Mouse (Mus musculus): ENCODE measurements around the gene Tmem72. TPM values are rescaled to one million over a fixed set of nuclear protein-coding genes. Genes with fewer than 3 reads are reported as not detected.

Tmem72 gene
- polyA plus RNA-seq, 1 experiment from 2014 or later: 0.09 TPM

DNA sequence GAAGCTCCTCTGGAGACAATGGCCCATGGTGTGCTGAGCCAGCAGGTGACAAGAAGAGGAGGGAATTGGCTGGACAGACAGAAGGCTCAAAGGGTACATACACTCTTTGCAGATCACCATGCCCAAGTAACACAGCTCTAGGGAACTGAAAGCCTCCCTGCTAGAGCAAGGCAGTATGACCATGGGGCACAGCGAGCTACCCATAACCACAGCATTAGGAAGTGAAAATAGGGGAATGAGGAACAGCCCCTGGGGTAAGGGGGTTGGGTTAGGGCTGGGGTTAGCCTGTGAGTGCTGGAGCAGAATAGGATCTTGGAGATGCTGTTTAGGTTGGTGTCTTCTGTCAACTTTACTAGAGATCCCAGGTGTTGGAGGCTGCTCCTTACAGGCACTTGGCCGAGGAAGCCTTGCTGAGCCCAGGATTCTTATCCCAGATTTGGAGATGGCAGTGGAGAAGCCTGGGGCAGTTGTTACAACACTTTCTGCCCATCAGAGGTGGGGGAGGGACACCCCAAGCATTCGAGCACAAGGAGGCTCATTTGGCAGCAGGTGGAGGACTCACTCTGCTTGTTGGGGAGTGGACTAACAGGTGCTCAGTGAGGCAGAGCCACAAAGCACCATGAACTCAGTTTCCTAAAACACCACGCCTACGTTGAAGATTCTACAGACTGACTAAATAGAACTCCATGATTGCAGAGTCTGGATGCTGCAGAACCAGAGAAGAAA, 37.0 kb downstream of the Tmem72 start:
- no peaks in the 10 kb centered on the region for H3K9me3 ChIP-seq (ENCODE audit: control insufficient read depth, low read length)

GRCm38 (mm10) chr6:116677321-116677720, 39.4 kb downstream of the Tmem72 start:
- no peaks in the 10 kb centered on the region for H3K9me3 ChIP-seq (ENCODE audit: control insufficient read depth, low read length)
- ATAC-seq (ENCODE audit: insufficient number of reproducible peaks, insufficient read depth, low FRiP score, low read depth): no peak
- WGBS: 63% methylated on average over 6 of the region's 6 CpGs
- H3K4me1 ChIP-seq (ENCODE audit: control insufficient read depth in 2 of 2, insufficient read depth in 2 of 2, low read length in 2 of 2): peaks cover 23 to 24% of the 10 kb centered on the region in 2 experiments
- H3K27ac ChIP-seq (replicated peaks in 1 of 2; ENCODE audit: control insufficient read depth in 1 of 2, insufficient read depth in 1 of 2, low read depth in 2 of 2, low read length in 2 of 2): no peak overlapping the region
- no peaks in the 10 kb centered on the region for H3K27me3 ChIP-seq (ENCODE audit: control insufficient read depth, insufficient read depth, low read length)
- H3K9ac ChIP-seq (ENCODE audit: low read length): no peak overlapping the region
- no peaks in the 10 kb centered on the region for H3K36me3 ChIP-seq (ENCODE audit: control insufficient read depth, insufficient read depth, low read length)
- H3K4me3 ChIP-seq (ENCODE audit: control insufficient read depth in 1 of 2, insufficient read depth in 1 of 2, low read depth in 1 of 2, low read length in 2 of 2): no peak overlapping the region
- H3K4me2 ChIP-seq (ENCODE audit: low read length): no peak overlapping the region

More for the DNA sequence above, 37.0 kb downstream of the Tmem72 start:
- H3K4me2 ChIP-seq (ENCODE audit: low read length): no peak overlapping the region
- no peaks in the 10 kb centered on the region for H3K36me3 ChIP-seq (ENCODE audit: control insufficient read depth, insufficient read depth, low read length)
- no peak overlapping the region for H3K4me3 ChIP-seq (ENCODE audit: control insufficient read depth in 1 of 2, insufficient read depth in 1 of 2, low read depth in 1 of 2, low read length in 2 of 2)
- 38% methylated on average over 5 of the region's 5 CpGs for WGBS
- no peak for ATAC-seq (ENCODE audit: insufficient number of reproducible peaks, insufficient read depth, low FRiP score, low read depth)
- H3K4me1 ChIP-seq (ENCODE audit: control insufficient read depth in 2 of 2, insufficient read depth in 2 of 2, low read length in 2 of 2): peaks cover 12 to 14% of the 10 kb centered on the region in 2 experiments
- no peak overlapping the region for H3K27ac ChIP-seq (replicated peaks in 1 of 2; ENCODE audit: control insufficient read depth in 1 of 2, insufficient read depth in 1 of 2, low read depth in 2 of 2, low read length in 2 of 2)
- H3K9ac ChIP-seq (ENCODE audit: low read length): no peak overlapping the region
- no peaks in the 10 kb centered on the region for H3K27me3 ChIP-seq (ENCODE audit: control insufficient read depth, insufficient read depth, low read length)

DNA sequence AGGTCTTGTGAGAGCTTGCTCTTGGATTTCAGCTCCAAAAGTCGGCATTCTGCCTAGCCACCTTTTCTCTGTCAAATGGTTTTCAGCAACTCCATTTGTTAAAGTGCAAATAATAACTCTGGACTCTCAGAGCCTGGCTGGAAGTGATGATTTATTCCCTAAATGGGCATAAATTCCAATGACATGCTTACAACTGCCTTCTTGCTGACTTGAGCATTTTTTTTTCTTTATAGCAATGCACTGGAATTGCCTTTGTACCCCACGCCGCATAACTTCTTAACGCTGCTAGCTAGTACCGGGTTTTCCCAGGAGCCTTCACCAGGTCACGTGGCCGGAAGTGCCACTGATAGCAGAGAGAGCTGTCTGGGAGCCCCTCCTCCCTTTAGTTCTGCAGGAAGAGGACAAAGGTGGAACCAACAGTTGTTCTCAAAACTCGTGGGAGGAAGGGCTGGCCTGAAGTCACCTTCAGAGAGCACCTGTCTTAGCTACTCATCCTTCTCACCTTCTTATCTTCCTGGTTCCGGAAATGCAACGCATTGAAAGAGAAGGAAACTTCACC, 40.3 kb downstream of the Tmem72 start:
- no peak for ATAC-seq (ENCODE audit: insufficient number of reproducible peaks, insufficient read depth, low FRiP score, low read depth)
- no peaks in the 10 kb centered on the region for H3K36me3 ChIP-seq (ENCODE audit: control insufficient read depth, insufficient read depth, low read length)
- no peak overlapping the region for H3K27ac ChIP-seq (replicated peaks in 1 of 2; ENCODE audit: control insufficient read depth in 1 of 2, insufficient read depth in 1 of 2, low read depth in 2 of 2, low read length in 2 of 2)
- no peak overlapping the region for H3K4me2 ChIP-seq (ENCODE audit: low read length)
- no peaks in the 10 kb centered on the region for H3K27me3 ChIP-seq (ENCODE audit: control insufficient read depth, insufficient read depth, low read length)
- H3K9ac ChIP-seq (ENCODE audit: low read length): no peak overlapping the region
- H3K4me3 ChIP-seq (ENCODE audit: control insufficient read depth in 1 of 2, insufficient read depth in 1 of 2, low read depth in 1 of 2, low read length in 2 of 2): no peak overlapping the region
- peaks cover 25 to 29% of the 10 kb centered on the region in 2 experiments for H3K4me1 ChIP-seq (ENCODE audit: control insufficient read depth in 2 of 2, insufficient read depth in 2 of 2, low read length in 2 of 2)
- no peaks in the 10 kb centered on the region for H3K9me3 ChIP-seq (ENCODE audit: control insufficient read depth, low read length)
- WGBS: 39% methylated on average over 10 of the region's 10 CpGs

DNA sequence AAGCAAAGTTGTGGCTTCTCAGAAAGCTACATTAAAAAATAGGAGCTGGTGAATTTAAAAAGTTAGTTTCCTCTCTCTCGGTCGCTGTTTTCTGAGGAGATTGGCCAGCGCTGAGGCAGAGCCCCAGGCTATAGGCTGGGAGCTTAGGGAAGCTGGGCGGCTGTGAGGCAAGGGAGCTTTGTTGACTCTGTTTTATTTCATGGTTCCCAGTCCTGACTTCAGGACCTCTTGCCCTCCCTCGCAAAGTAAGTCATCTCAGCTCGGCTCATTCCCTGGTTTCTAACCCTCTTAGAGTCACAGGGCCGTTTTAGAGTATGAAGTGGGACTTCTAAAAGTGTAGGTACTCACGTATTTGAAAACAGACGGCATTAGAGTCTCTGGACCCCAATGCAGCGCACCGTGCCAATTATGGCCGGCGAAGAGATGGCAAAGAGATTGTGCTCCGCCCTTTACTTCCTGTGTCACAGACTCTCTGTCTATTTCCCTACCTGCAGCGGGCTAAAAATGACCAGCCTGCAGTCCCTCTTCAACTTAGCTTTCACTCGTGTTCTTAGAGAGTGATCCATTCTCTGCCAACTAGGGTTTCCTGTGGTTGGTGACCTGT, 42.3 kb downstream of the Tmem72 start:
- H3K4me3 ChIP-seq (ENCODE audit: control insufficient read depth in 1 of 2, insufficient read depth in 1 of 2, low read depth in 1 of 2, low read length in 2 of 2): peak overlapping the region; percentile 52 to 59
- peak overlapping the region; percentile 76 for H3K4me2 ChIP-seq (ENCODE audit: low read length)
- H3K27ac ChIP-seq (replicated peaks in 1 of 2; ENCODE audit: control insufficient read depth in 1 of 2, insufficient read depth in 1 of 2, low read depth in 2 of 2, low read length in 2 of 2): peak overlapping the region; percentile 55 to 77
- H3K27me3 ChIP-seq (ENCODE audit: control insufficient read depth, insufficient read depth, low read length): no peaks in the 10 kb centered on the region
- H3K9me3 ChIP-seq (ENCODE audit: control insufficient read depth, low read length): no peaks in the 10 kb centered on the region
- no peak for ATAC-seq (ENCODE audit: insufficient number of reproducible peaks, insufficient read depth, low FRiP score, low read depth)
- no peaks in the 10 kb centered on the region for H3K36me3 ChIP-seq (ENCODE audit: control insufficient read depth, insufficient read depth, low read length)
- H3K9ac ChIP-seq (ENCODE audit: low read length): peak overlapping the region; percentile 56
- WGBS: 21% methylated on average over 16 of the region's 16 CpGs
- H3K4me1 ChIP-seq (ENCODE audit: control insufficient read depth in 2 of 2, insufficient read depth in 2 of 2, low read length in 2 of 2): peaks cover 32 to 35% of the 10 kb centered on the region in 2 experiments

- peak within 1 kb of the TSS; percentile 55 to 77 for H3K27ac ChIP-seq (replicated peaks in 1 of 2; ENCODE audit: control insufficient read depth in 1 of 2, insufficient read depth in 1 of 2, low read depth in 2 of 2, low read length in 2 of 2)
- under 1% methylated on average over 44 of the region's 44 CpGs for WGBS
- no peaks in the 10 kb centered on the region for H3K27me3 ChIP-seq (ENCODE audit: control insufficient read depth, insufficient read depth, low read length)
- peak within 1 kb of the TSS; percentile 76 for H3K4me2 ChIP-seq (ENCODE audit: low read length)
- ATAC-seq (ENCODE audit: insufficient number of reproducible peaks, insufficient read depth, low FRiP score, low read depth): peak; percentile 77
- no peaks in the 10 kb centered on the region for H3K36me3 ChIP-seq (ENCODE audit: control insufficient read depth, insufficient read depth, low read length)
- H3K4me1 ChIP-seq (ENCODE audit: control insufficient read depth in 2 of 2, insufficient read depth in 2 of 2, low read length in 2 of 2): peaks cover 32 to 35% of the 10 kb centered on the region in 2 experiments
- H3K9ac ChIP-seq (ENCODE audit: low read length): peak within 1 kb of the TSS; percentile 56
- H3K4me3 ChIP-seq (ENCODE audit: control insufficient read depth in 1 of 2, insufficient read depth in 1 of 2, low read depth in 1 of 2, low read length in 2 of 2): peak within 1 kb of the TSS; percentile 52 to 59
- H3K9me3 ChIP-seq (ENCODE audit: control insufficient read depth, low read length): no peaks in the 10 kb centered on the region
These were observed 43.0 kb downstream of the Tmem72 start, which contains the start of gene Rassf4 for GRCm38 (mm10) chr6:116673471-116674282. Rassf4 (minus strand) TSS chr6:116673952.

GRCm38 (mm10) chr6:116672349-116672748, 44.4 kb downstream of the Tmem72 start:
- Histone ChIP-seq H3K27me3 (ENCODE audit: control insufficient read depth, insufficient read depth, low read length) (no peaks in the 10 kb centered on the region), H3K4me3 (ENCODE audit: control insufficient read depth in 1 of 2, insufficient read depth in 1 of 2, low read depth in 1 of 2, low read length in 2 of 2) (no peak overlapping the region), H3K27ac (replicated peaks in 1 of 2; ENCODE audit: control insufficient read depth in 1 of 2, insufficient read depth in 1 of 2, low read depth in 2 of 2, low read length in 2 of 2) (no peak overlapping the region), H3K9me3 (ENCODE audit: control insufficient read depth, low read length) (no peaks in the 10 kb centered on the region), H3K4me2 (ENCODE audit: low read length) (peak overlapping the region; percentile 76; the same call in 1 of the 2 replicates), H3K9ac (ENCODE audit: low read length) (no peak overlapping the region), H3K36me3 (ENCODE audit: control insufficient read depth, insufficient read depth, low read length) (no peaks in the 10 kb centered on the region), H3K4me1 (ENCODE audit: control insufficient read depth in 2 of 2, insufficient read depth in 2 of 2, low read length in 2 of 2) (peaks cover 31 to 35% of the 10 kb centered on the region in 2 experiments)
- 65% methylated on average over 5 of the region's 5 CpGs for WGBS
- ATAC-seq (ENCODE audit: insufficient number of reproducible peaks, insufficient read depth, low FRiP score, low read depth): no peak

DNA sequence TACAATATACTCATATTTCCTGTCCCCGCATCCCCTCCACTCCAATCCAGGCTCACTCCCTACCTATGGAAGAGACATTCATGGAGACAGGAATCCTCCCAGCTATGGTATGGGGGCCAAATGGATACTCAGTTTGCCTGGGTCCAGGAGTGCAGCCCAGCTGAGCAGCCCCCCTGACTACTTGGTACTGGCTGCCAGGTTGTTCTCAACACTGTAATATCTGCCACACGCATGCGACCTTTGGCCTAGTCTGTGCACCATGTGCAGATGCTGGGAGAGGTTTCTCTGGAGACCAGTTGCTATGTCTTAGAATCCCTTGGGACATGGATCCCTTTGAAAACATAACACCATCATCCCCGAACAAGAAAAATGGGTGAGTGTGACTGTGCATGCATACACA, 44.9 kb downstream of the Tmem72 start:
- no peak for ATAC-seq (ENCODE audit: insufficient number of reproducible peaks, insufficient read depth, low FRiP score, low read depth)
- H3K4me2 ChIP-seq (ENCODE audit: low read length): no peak overlapping the region
- H3K9ac ChIP-seq (ENCODE audit: low read length): no peak overlapping the region
- H3K27ac ChIP-seq (replicated peaks in 1 of 2; ENCODE audit: control insufficient read depth in 1 of 2, insufficient read depth in 1 of 2, low read depth in 2 of 2, low read length in 2 of 2): no peak overlapping the region
- 92% methylated on average over 4 of the region's 4 CpGs for WGBS
- no peaks in the 10 kb centered on the region for H3K9me3 ChIP-seq (ENCODE audit: control insufficient read depth, low read length)
- H3K4me3 ChIP-seq (ENCODE audit: control insufficient read depth in 1 of 2, insufficient read depth in 1 of 2, low read depth in 1 of 2, low read length in 2 of 2): no peak overlapping the region
- peaks cover 31 to 35% of the 10 kb centered on the region in 2 experiments for H3K4me1 ChIP-seq (ENCODE audit: control insufficient read depth in 2 of 2, insufficient read depth in 2 of 2, low read length in 2 of 2)
- H3K36me3 ChIP-seq (ENCODE audit: control insufficient read depth, insufficient read depth, low read length): no peaks in the 10 kb centered on the region
- no peaks in the 10 kb centered on the region for H3K27me3 ChIP-seq (ENCODE audit: control insufficient read depth, insufficient read depth, low read length)

All from heart, embryonic 14.5 days (tissue).